Mouse (Mus musculus): ENCODE results near the gene Cldn1. TPM values are rescaled to one million over a fixed set of nuclear protein-coding genes. Genes with fewer than 3 reads are reported as not detected.

Gene Cldn1
- 44.0 and 46.7 TPM in 2 replicates for polyA plus RNA-seq (2015; fragmentation: Nextera tagmentation; extraction: Ambion mirVana)

DNA sequence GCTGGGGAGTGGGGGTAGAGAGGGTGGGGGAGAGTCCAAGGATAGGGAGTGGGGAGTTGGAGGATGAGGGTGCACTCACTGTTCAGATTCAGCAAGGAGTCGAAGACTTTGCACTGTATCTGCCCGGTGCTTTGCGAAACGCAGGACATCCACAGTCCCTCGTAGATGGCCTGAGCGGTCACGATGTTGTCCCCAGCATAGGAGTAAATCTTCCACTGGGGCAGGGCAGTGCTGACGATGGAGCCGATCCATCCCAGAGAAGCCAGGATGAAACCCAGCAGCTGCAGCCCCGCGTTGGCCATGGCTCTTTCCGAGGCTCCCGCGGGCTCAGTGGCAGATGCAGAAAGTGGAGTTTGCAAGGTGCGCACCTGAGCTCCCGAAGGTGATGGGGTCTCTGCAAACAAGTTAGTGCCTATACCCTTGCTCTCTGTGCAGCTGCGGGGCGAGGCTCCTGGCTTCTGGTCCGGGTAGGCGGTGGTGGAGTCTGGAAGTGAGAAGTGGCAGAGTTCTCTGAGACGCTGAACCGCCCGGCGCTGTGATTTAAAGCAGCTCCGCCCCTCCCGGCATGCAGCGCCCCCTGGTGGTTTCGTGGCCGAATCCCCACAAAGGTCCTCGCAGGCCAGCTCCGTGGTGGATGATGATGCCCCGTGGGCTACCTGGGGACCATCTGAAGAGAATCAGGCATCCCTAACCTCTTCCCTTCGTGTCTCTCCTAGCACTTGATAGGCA, at the start of gene Cldn1:
Gene Cldn1, minus strand, starts transcription at position 517 of the 729 bp plus-strand sequence.
- Histone ChIP-seq H3K4me1 (ENCODE audit: insufficient read depth, low read length) (peaks cover 2% of the 10 kb centered on the region; the same call in 1 of the 2 replicates), H3K36me3 (ENCODE audit: insufficient read depth, low read length) (no peaks in the 10 kb centered on the region), H3K27ac (ENCODE audit: low read length) (no peak within 1 kb of the TSS), H3K9ac (replicated peaks; ENCODE audit: low read length) (peak within 1 kb of the TSS; percentile 70), H3K4me2 (replicated peaks; ENCODE audit: low read depth, low read length) (peak within 1 kb of the TSS; percentile 87), H3K4me3 (ENCODE audit: low read length) (peak within 1 kb of the TSS; percentile 51), H3K9me3 (ENCODE audit: low read length) (no peaks in the 10 kb centered on the region), H3K27me3 (ENCODE audit: insufficient read depth, low read length) (no peaks in the 10 kb centered on the region)
- ATAC-seq (ENCODE audit: low FRiP score, low TSS enrichment), result peak; percentile 83
- 3% methylated on average over 33 of the region's 33 CpGs for WGBS

DNA sequence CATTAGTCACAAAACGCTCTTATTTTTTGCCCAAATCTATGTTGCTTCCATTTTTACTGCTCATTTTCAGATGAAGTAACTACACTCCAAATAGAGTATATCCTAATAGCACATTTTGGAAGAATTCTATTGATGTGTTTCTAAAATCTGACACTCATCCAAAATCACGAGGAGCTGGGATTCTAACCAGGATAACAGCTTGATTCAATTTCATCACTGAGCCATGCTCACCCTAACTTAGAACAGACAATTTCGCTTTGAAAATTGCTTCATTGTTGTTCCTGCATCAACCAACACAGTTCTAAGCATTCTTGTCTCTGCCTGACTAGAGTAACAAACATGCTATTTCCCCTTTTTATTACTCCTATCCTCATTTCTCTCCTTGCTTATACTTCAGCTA, 47.0 kb upstream of the Cldn1 start:
- no peak for ATAC-seq (ENCODE audit: low FRiP score, low TSS enrichment)
- no peaks in the 10 kb centered on the region for H3K9me3 ChIP-seq (ENCODE audit: low read length)
- no peaks in the 10 kb centered on the region for H3K4me1 ChIP-seq (ENCODE audit: insufficient read depth, low read length)
- H3K27me3 ChIP-seq (ENCODE audit: insufficient read depth, low read length), result no peaks in the 10 kb centered on the region
- H3K9ac ChIP-seq (replicated peaks; ENCODE audit: low read length), result no peak overlapping the region
- no peak overlapping the region for H3K27ac ChIP-seq (ENCODE audit: low read length)
- H3K4me2 ChIP-seq (replicated peaks; ENCODE audit: low read depth, low read length), result no peak overlapping the region
- no peak overlapping the region for H3K4me3 ChIP-seq (ENCODE audit: low read length)
- no peaks in the 10 kb centered on the region for H3K36me3 ChIP-seq (ENCODE audit: insufficient read depth, low read length)
- 85% methylated on average over 3 of the region's 3 CpGs for WGBS

DNA sequence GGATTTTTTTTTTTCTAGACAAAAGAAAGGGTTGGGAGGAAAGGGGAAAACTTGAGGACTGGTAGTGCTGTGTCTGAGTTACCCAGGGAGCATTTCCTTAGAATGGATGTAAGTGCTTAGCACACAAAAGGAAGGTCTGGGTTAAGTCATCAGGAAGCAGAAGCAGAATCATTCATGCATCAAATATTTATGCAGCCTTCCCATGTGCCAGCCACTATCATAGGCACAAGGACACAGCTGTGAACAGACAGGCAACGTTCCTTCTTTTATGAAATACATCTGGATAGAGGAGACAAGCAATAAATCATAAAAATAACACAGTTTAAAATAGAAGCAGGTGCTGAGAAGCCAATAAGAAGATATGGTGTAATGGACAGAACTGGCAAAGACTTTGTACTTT, 32.4 kb upstream of the Cldn1 start:
- 24% methylated on average over 1 of the region's 1 CpGs for WGBS
- Histone ChIP-seq H3K36me3 (ENCODE audit: insufficient read depth, low read length) (no peaks in the 10 kb centered on the region), H3K4me2 (replicated peaks; ENCODE audit: low read depth, low read length) (no peak overlapping the region), H3K9me3 (ENCODE audit: low read length) (no peaks in the 10 kb centered on the region), H3K27ac (ENCODE audit: low read length) (no peak overlapping the region), H3K4me1 (ENCODE audit: insufficient read depth, low read length) (peaks cover 30% of the 10 kb centered on the region), H3K4me3 (ENCODE audit: low read length) (no peak overlapping the region), H3K27me3 (ENCODE audit: insufficient read depth, low read length) (no peaks in the 10 kb centered on the region), H3K9ac (replicated peaks; ENCODE audit: low read length) (no peak overlapping the region)
- no peak for ATAC-seq (ENCODE audit: low FRiP score, low TSS enrichment)

DNA sequence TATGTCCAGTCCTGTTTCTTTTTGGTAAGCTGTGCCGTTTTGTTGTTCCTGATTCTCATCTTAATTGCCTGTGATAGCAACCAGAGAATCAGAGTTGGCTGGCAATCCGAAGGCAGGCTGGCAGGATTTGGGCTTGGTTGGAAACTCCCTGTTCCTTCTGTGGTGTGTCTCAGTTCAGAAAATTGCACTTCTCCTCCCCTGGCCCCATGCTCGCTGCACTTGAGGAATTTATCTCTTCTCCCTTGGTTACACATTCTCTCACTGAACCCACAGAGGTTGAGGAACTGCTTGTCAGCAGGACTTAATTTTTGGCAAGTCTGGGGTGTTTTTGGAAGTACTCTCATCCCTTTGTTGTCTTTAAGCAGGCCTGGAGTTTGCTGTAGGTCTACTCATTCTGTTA, 29.3 kb upstream of the Cldn1 start:
- Histone ChIP-seq H3K4me3 (ENCODE audit: low read length) (no peak overlapping the region), H3K9ac (replicated peaks; ENCODE audit: low read length) (no peak overlapping the region), H3K27me3 (ENCODE audit: insufficient read depth, low read length) (no peaks in the 10 kb centered on the region), H3K4me2 (replicated peaks; ENCODE audit: low read depth, low read length) (no peak overlapping the region), H3K4me1 (ENCODE audit: insufficient read depth, low read length) (peaks cover 30% of the 10 kb centered on the region), H3K9me3 (ENCODE audit: low read length) (no peaks in the 10 kb centered on the region), H3K36me3 (ENCODE audit: insufficient read depth, low read length) (no peaks in the 10 kb centered on the region), H3K27ac (ENCODE audit: low read length) (peak overlapping the region; percentile 82)
- WGBS, result 28% methylated on average over 3 of the region's 3 CpGs
- peak; percentile 88 for ATAC-seq (ENCODE audit: low FRiP score, low TSS enrichment)

DNA sequence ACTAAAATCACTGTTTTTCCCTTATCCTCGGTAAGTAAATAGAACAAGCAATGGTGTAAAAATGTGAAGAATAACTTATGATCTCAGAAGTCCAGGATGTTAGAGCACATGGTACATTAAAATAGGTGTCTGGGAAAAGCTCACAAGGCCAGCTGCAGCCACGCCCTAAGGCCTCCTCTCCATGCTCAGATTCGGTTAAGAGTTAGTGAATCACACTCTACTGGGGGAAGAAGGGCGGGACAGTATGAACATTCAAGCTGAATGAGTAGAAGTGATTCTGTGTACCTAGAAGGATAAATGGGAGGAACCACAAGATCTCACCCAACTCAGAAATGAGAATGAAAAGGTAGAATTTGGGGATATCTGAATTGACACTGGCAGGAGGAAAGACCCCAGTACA, 28.9 kb upstream of the Cldn1 start:
- WGBS, result 58% methylated on average over 4 of the region's 4 CpGs
- Histone ChIP-seq H3K9me3 (ENCODE audit: low read length) (no peaks in the 10 kb centered on the region), H3K9ac (replicated peaks; ENCODE audit: low read length) (no peak overlapping the region), H3K4me3 (ENCODE audit: low read length) (no peak overlapping the region), H3K27me3 (ENCODE audit: insufficient read depth, low read length) (no peaks in the 10 kb centered on the region), H3K36me3 (ENCODE audit: insufficient read depth, low read length) (no peaks in the 10 kb centered on the region), H3K4me2 (replicated peaks; ENCODE audit: low read depth, low read length) (no peak overlapping the region), H3K27ac (ENCODE audit: low read length) (peak overlapping the region; percentile 82), H3K4me1 (ENCODE audit: insufficient read depth, low read length) (peaks cover 30% of the 10 kb centered on the region)
- peak; percentile 72; the same call in 1 of the 2 replicates for ATAC-seq (ENCODE audit: low FRiP score, low TSS enrichment)

DNA sequence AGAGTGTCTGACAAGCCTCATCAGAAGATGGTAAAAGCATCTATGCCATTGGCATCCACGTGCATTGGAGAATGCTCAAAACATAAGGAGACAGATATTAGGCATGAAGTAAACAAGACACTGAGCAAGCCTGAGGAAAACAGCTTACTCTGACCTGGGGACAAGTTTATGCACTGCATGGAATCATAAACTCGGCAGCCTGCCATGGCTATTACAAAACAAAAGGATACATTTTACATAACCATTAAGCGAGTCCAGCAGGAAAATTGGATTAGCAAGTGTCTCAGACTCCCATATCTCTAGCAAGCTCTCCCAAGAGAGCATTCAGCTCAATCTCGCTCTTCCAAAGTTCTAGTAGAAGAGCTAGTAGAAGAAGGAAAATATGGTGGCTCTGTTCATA, 19.3 kb upstream of the Cldn1 start:
- Histone ChIP-seq H3K27me3 (ENCODE audit: insufficient read depth, low read length) (no peaks in the 10 kb centered on the region), H3K4me1 (ENCODE audit: insufficient read depth, low read length) (no peaks in the 10 kb centered on the region), H3K4me2 (replicated peaks; ENCODE audit: low read depth, low read length) (no peak overlapping the region), H3K9me3 (ENCODE audit: low read length) (no peaks in the 10 kb centered on the region), H3K36me3 (ENCODE audit: insufficient read depth, low read length) (no peaks in the 10 kb centered on the region), H3K4me3 (ENCODE audit: low read length) (no peak overlapping the region), H3K9ac (replicated peaks; ENCODE audit: low read length) (no peak overlapping the region), H3K27ac (ENCODE audit: low read length) (no peak overlapping the region)
- ATAC-seq (ENCODE audit: low FRiP score, low TSS enrichment), result no peak
- WGBS, result 86% methylated on average over 4 of the region's 4 CpGs

DNA sequence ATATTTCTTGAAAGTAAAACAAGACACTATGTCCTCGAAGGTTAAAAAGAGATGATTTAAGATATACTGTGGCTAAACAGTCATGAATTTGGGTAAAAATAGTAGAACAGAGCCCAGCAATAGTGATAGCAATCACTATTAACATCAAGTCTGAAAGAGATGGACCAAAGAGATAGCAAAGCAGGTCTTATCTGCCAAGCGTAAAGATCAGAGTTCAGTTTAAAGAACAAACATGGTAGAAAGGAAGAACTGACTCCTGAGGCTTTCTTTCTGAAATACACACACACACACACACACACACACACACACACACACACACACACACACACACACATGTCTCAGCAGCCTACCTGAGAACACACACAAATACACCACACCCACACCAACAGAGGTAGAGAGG, 14.5 kb upstream of the Cldn1 start:
- Histone ChIP-seq H3K27ac (ENCODE audit: low read length) (no peak overlapping the region), H3K4me3 (ENCODE audit: low read length) (no peak overlapping the region)
- 40% methylated on average over 2 of the region's 2 CpGs for WGBS

DNA sequence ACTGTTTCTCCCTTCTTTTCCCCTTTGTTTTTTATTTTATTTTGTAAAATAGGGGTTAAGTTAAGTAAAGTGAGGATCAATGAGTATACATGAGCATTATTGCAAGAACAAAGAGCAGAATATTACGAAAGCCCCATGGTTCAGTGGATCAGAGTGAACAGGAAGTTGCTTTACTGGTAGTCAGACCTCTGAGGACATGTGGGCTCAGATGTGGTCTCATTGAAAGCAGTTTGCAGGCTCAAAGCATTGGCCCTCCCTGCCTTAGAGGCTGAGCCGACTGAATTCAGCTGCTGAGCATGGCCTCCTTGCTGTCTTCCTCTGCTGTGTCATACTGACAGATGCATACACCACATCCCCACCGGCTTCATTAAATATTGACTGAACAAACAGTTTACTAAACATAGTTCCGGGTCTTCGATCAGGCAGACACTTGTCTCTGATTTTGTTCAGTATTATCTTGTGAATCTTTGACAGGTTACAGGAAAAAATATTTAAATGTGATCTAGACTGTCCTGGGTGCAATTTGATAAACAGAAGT, 12.5 kb upstream of the Cldn1 start:
- no peak overlapping the region for H3K27ac ChIP-seq (ENCODE audit: low read length)
- H3K4me2 ChIP-seq (replicated peaks; ENCODE audit: low read depth, low read length), result no peak overlapping the region
- H3K4me3 ChIP-seq (ENCODE audit: low read length), result no peak overlapping the region
- no peaks in the 10 kb centered on the region for H3K9me3 ChIP-seq (ENCODE audit: low read length)
- H3K4me1 ChIP-seq (ENCODE audit: insufficient read depth, low read length), result no peaks in the 10 kb centered on the region
- no peak for ATAC-seq (ENCODE audit: low FRiP score, low TSS enrichment)
- no peak overlapping the region for H3K9ac ChIP-seq (replicated peaks; ENCODE audit: low read length)
- no peaks in the 10 kb centered on the region for H3K36me3 ChIP-seq (ENCODE audit: insufficient read depth, low read length)
- 73% methylated on average over 5 of the region's 5 CpGs for WGBS
- no peaks in the 10 kb centered on the region for H3K27me3 ChIP-seq (ENCODE audit: insufficient read depth, low read length)

More for the DNA sequence above, 14.5 kb upstream of the Cldn1 start:
- H3K9me3 ChIP-seq (ENCODE audit: low read length), result no peaks in the 10 kb centered on the region
- H3K36me3 ChIP-seq (ENCODE audit: insufficient read depth, low read length), result no peaks in the 10 kb centered on the region
- H3K27me3 ChIP-seq (ENCODE audit: insufficient read depth, low read length), result no peaks in the 10 kb centered on the region
- H3K4me1 ChIP-seq (ENCODE audit: insufficient read depth, low read length), result no peaks in the 10 kb centered on the region
- ATAC-seq (ENCODE audit: low FRiP score, low TSS enrichment), result no peak
- H3K4me2 ChIP-seq (replicated peaks; ENCODE audit: low read depth, low read length), result no peak overlapping the region
- H3K9ac ChIP-seq (replicated peaks; ENCODE audit: low read length), result no peak overlapping the region

DNA sequence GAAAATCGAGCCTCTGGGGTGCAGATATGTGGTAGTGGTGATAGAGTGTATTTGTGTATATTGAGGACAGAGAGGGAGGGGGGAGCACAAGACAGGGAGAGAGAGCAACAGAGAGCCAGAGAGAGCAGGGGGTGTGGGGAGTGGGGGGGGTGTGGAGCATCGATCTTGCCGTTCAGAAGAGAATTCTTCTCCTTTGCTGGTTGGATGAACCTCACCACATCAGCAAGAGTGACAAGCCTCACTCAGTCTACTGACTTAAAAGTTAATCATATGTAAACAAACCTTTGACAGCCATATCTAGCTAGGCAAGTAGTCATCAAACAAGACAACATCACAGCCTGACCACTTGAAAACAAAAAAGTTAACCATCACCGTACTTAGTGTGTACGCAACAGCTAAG, 5.5 kb upstream of the Cldn1 start:
- ATAC-seq (ENCODE audit: low FRiP score, low TSS enrichment), result no peak
- no peaks in the 10 kb centered on the region for H3K4me1 ChIP-seq (ENCODE audit: insufficient read depth, low read length)
- 74% methylated on average over 5 of the region's 5 CpGs for WGBS
- H3K36me3 ChIP-seq (ENCODE audit: insufficient read depth, low read length), result no peaks in the 10 kb centered on the region
- H3K4me2 ChIP-seq (replicated peaks; ENCODE audit: low read depth, low read length), result no peak overlapping the region
- no peaks in the 10 kb centered on the region for H3K27me3 ChIP-seq (ENCODE audit: insufficient read depth, low read length)
- H3K9me3 ChIP-seq (ENCODE audit: low read length), result no peaks in the 10 kb centered on the region
- no peak overlapping the region for H3K27ac ChIP-seq (ENCODE audit: low read length)
- no peak overlapping the region for H3K4me3 ChIP-seq (ENCODE audit: low read length)
- no peak overlapping the region for H3K9ac ChIP-seq (replicated peaks; ENCODE audit: low read length)

DNA sequence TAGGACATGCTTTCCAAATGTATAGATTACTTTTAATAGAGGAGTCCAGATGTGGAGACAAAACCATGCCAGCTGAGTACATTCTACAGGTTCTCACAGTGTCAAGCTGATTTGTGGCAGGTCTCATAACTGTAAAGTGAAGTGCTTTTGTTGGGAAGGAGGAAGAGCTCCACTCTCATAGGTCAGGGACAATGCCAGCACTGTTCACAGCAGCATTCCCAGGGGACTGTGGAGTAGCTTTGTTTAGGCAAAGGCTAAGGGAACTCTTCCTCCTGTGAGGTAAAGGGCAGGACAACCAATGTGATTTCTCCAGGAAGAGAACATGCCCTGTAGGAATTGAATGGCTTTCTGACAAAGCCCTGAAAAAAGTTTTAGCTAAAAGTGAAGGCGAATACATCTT, 1.5 kb downstream of the Cldn1 start:
- H3K27me3 ChIP-seq (ENCODE audit: insufficient read depth, low read length), result no peaks in the 10 kb centered on the region
- H3K4me3 ChIP-seq (ENCODE audit: low read length), result peak overlapping the region; percentile 51
- no peak overlapping the region for H3K9ac ChIP-seq (replicated peaks; ENCODE audit: low read length)
- H3K4me1 ChIP-seq (ENCODE audit: insufficient read depth, low read length), result peaks cover 2% of the 10 kb centered on the region; the same call in 1 of the 2 replicates
- H3K4me2 ChIP-seq (replicated peaks; ENCODE audit: low read depth, low read length), result peak overlapping the region; percentile 87
- H3K9me3 ChIP-seq (ENCODE audit: low read length), result no peaks in the 10 kb centered on the region
- 91% methylated on average over 1 of the region's 1 CpGs for WGBS
- no peaks in the 10 kb centered on the region for H3K36me3 ChIP-seq (ENCODE audit: insufficient read depth, low read length)
- no peak overlapping the region for H3K27ac ChIP-seq (ENCODE audit: low read length)
- no peak for ATAC-seq (ENCODE audit: low FRiP score, low TSS enrichment)
